Mouse (Mus musculus) embryonic facial prominence, embryonic 11.5 days (tissue): ENCODE results near the gene Plpp7. TPM values are rescaled to one million over a fixed set of nuclear protein-coding genes. Genes with fewer than 3 reads are reported as not detected.

Source experiments
- ATAC-seq: fragments of 200-750 bp; cut with Nextera tagmentation; replicated peaks from 2 replicates; pipeline ENCODE4 v1.8.0; 2017; ENCODE audit warnings: low read depth; ENCODE audit not compliant: insufficient number of reproducible peaks, low FRiP score, low TSS enrichment
- DNase-seq: peaks from one replicate; pipeline ENCODE4 v3.0.0-alpha.2; 2015; ENCODE audit warnings: low spot score
- H3K27ac ChIP-seq: fragments of 300-500 bp; sonication (generic); replicated peaks from 2 replicates; pipeline ENCODE4 v1.5.1; 2014; ENCODE audit warnings: mild to moderate bottlenecking, low read depth, low read length, control low read depth
- H3K27me3 ChIP-seq: fragments of 300-500 bp; sonication (generic); 2 replicates; pipeline ENCODE4 v1.6.1; 2014; ENCODE audit warnings: mild to moderate bottlenecking, low read length, moderate library complexity, mixed read lengths; ENCODE audit not compliant: control insufficient read depth, insufficient read depth
- H3K36me3 ChIP-seq: fragments of 300-500 bp; sonication (generic); replicated peaks from 2 replicates; pipeline ENCODE4 v1.6.1; 2014; ENCODE audit warnings: low read depth, mild to moderate bottlenecking, low read length, moderate library complexity, mixed read lengths; ENCODE audit not compliant: control insufficient read depth, insufficient read depth
- H3K4me1 ChIP-seq: fragments of 300-500 bp; sonication (generic); 2 replicates; pipeline ENCODE4 v1.6.1; 2014; ENCODE audit warnings: low read length, mixed read lengths; ENCODE audit not compliant: control insufficient read depth, insufficient read depth
- H3K4me2 ChIP-seq: fragments of 300-500 bp; sonication (generic); 2 replicates; pipeline ENCODE4 v1.6.1; 2014; ENCODE audit warnings: low read depth, mild to moderate bottlenecking, control low read depth, low read length, moderate library complexity
- H3K4me3 ChIP-seq: fragments of 300-500 bp; sonication (generic); 2 replicates; pipeline ENCODE4 v1.5.1; 2014; ENCODE audit warnings: low read depth, low read length, control low read depth
- H3K9ac ChIP-seq: fragments of 300-500 bp; sonication (generic); replicated peaks from 2 replicates; pipeline ENCODE4 v1.6.1; 2014; ENCODE audit warnings: mild to moderate bottlenecking, control low read depth, low read length
- H3K9me3 ChIP-seq: fragments of 300-500 bp; sonication (generic); replicated peaks from 2 replicates; pipeline ENCODE4 v1.6.1; 2016; ENCODE audit warnings: mild to moderate bottlenecking, low read length, inconsistent platforms, mixed read lengths; ENCODE audit not compliant: control insufficient read depth
- WGBS: fragments of 180-500 bp; shearing (Covaris S2); extraction: QIAGEN DNeasy Blood & Tissue Kit; methylation state at CpG from one replicate; pipeline ENCODE4 v1.1.7; 2014; 5-methylcytosine and 5-hydroxymethylcytosine counted together
- polyA plus RNA-seq: library from polyadenylated mRNA; unstranded; fragments of >200 nt; fragmentation: Nextera tagmentation; extraction: Ambion mirVana; gene quantifications from 2 replicates; pipeline ENCODE4 v1.2.1, GENCODE M21; 2014

Plpp7 gene
- 3.5 TPM in 2 replicates for polyA plus RNA-seq

DNA sequence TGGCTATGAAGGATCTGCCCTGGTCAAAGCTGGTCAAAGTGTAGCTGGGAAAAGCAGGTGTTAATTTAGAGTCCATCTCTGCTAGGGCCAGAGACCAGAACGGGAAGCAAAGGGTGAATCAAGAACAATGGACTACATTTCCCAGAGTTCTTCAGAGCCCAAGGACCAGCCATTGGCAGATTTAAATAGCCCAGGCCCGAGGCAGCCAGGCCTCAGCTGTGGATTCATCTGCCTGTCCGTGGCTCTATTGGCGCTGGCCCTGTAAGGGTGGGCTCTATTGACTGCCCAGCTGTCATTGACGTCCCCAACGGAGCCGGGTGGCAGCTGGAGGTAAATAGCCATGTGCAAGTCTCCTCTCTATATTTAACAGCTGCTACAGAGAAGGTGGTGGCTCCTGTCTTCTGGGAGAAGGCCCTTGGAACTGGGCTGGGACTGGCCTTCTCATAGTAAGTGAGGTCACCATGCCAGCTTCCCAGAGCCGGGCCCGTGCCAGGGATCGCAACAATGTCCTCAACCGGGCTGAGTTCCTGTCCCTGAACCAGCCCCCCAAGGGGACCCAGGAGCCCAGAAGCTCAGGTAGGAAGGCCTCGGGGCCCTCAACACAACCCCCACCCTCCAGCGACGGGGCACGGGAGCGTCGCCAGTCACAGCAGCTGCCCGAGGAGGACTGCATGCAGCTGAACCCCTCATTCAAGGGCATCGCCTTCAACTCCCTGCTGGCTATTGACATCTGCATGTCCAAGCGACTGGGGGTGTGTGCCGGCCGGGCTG lies at the start of gene Plpp7:
Gene Plpp7 (plus strand): TSS at position 178 of the 771 bp plus-strand sequence.
- no peaks in the 10 kb centered on the region for H3K27me3 ChIP-seq
- H3K9me3 ChIP-seq = no peaks in the 10 kb centered on the region
- peak within 1 kb of the TSS; percentile 1; the same call in 1 of the 2 replicates for H3K4me3 ChIP-seq
- H3K27ac ChIP-seq = no peak within 1 kb of the TSS
- peak within 1 kb of the TSS; percentile 53 for H3K9ac ChIP-seq
- ATAC-seq (peak; percentile 90), DNase-seq (peak; percentile 71)
- WGBS = 57% methylated on average over 22 of the region's 22 CpGs
- peak within 1 kb of the TSS; percentile 35 for H3K4me2 ChIP-seq
- no peaks in the 10 kb centered on the region for H3K4me1 ChIP-seq
- no peaks in the 10 kb centered on the region for H3K36me3 ChIP-seq

DNA sequence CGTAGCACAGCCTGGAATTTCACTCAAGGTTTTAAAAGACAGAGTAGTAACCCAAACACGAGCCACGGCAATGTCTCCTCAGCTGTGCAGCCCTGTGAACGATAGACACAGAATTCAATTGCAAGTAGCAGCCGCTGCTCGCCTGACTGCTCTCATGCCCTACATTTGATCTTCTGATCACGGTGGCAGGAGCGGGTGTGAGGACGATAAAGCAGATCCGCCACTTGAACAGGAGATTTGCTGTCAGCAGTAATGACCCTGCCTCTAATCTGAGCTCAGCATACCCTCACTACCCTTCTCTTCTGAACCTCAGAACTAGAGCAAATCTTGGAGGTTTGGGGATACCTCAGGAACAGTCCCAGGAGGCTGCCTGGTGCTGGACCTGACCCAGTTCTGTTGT lies 49.3 kb upstream of the Plpp7 start:
- Histone ChIP-seq H3K4me1 (no peaks in the 10 kb centered on the region), H3K4me2 (no peak overlapping the region), H3K9me3 (no peaks in the 10 kb centered on the region), H3K9ac (no peak overlapping the region), H3K27ac (no peak overlapping the region), H3K4me3 (no peak overlapping the region), H3K36me3 (peaks cover 5% of the 10 kb centered on the region), H3K27me3 (no peaks in the 10 kb centered on the region)
- 90% methylated on average over 10 of the region's 10 CpGs for WGBS
- ATAC-seq = no peak
- no peak for DNase-seq

GRCm38 (mm10) chr2:32047323-32047722 lies 48.0 kb upstream of the Plpp7 start:
- Histone ChIP-seq H3K4me2 (no peak overlapping the region), H3K4me3 (no peak overlapping the region), H3K36me3 (peaks cover 9% of the 10 kb centered on the region), H3K4me1 (no peaks in the 10 kb centered on the region), H3K9ac (no peak overlapping the region), H3K27ac (no peak overlapping the region), H3K9me3 (no peaks in the 10 kb centered on the region), H3K27me3 (no peaks in the 10 kb centered on the region)
- 93% methylated on average over 10 of the region's 10 CpGs for WGBS
- DNase-seq (no peak), ATAC-seq (no peak)

DNA sequence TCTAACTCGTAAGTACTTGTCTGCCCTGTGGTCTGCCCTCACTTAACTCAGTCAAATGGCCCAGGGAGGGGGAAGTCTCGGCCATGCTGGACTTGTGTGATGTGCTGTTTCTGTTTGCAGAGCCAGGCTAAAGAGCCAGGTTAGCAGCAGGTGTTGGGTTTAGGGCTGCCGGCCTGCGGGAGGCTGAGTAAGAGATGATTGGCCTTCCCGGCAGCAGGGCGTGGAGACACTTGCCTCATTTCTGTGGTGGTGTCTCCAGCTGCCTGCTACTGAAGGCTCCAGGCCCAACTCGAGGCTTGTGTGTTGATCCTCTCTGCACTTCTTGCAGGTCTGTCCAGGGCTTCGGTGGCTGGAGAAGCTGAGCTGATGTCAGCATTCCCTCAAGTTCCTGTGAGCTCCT lies 43.5 kb upstream of the Plpp7 start:
- no peaks in the 10 kb centered on the region for H3K4me1 ChIP-seq
- H3K9ac ChIP-seq = no peak overlapping the region
- H3K4me2 ChIP-seq = no peak overlapping the region
- H3K4me3 ChIP-seq = no peak overlapping the region
- H3K9me3 ChIP-seq = no peaks in the 10 kb centered on the region
- H3K27me3 ChIP-seq = no peaks in the 10 kb centered on the region
- H3K27ac ChIP-seq = no peak overlapping the region
- no peak for DNase-seq
- 92% methylated on average over 8 of the region's 8 CpGs for WGBS
- ATAC-seq = no peak
- peaks cover 9% of the 10 kb centered on the region for H3K36me3 ChIP-seq

GRCm38 (mm10) chr2:32052418-32052817 lies 42.9 kb upstream of the Plpp7 start:
- Histone ChIP-seq H3K9ac (no peak overlapping the region), H3K4me2 (no peak overlapping the region), H3K27ac (no peak overlapping the region), H3K27me3 (no peaks in the 10 kb centered on the region), H3K4me1 (no peaks in the 10 kb centered on the region), H3K4me3 (no peak overlapping the region), H3K9me3 (no peaks in the 10 kb centered on the region), H3K36me3 (peaks cover 9% of the 10 kb centered on the region)
- DNase-seq = no peak
- ATAC-seq = no peak
- WGBS = 92% methylated on average over 7 of the region's 7 CpGs

- no peak overlapping the region for H3K4me2 ChIP-seq
- no peak overlapping the region for H3K4me3 ChIP-seq
- no peak overlapping the region for H3K27ac ChIP-seq
- peak; percentile 14 for DNase-seq
- H3K9me3 ChIP-seq = no peaks in the 10 kb centered on the region
- no peaks in the 10 kb centered on the region for H3K27me3 ChIP-seq
- peaks cover 7% of the 10 kb centered on the region for H3K36me3 ChIP-seq
- H3K4me1 ChIP-seq = no peaks in the 10 kb centered on the region
- ATAC-seq = no peak
- no peak overlapping the region for H3K9ac ChIP-seq
- 51% methylated on average over 7 of the region's 7 CpGs for WGBS
These were observed 39.9 kb upstream of the Plpp7 start for GRCm38 (mm10) chr2:32055357-32055965.

- H3K4me3 ChIP-seq = no peak overlapping the region
- no peaks in the 10 kb centered on the region for H3K9me3 ChIP-seq
- no peak overlapping the region for H3K4me2 ChIP-seq
- DNase-seq (no peak), ATAC-seq (no peak)
- no peaks in the 10 kb centered on the region for H3K27me3 ChIP-seq
- no peak overlapping the region for H3K27ac ChIP-seq
- 87% methylated on average over 10 of the region's 10 CpGs for WGBS
- H3K36me3 ChIP-seq = peaks cover 7% of the 10 kb centered on the region
- H3K9ac ChIP-seq = no peak overlapping the region
- H3K4me1 ChIP-seq = no peaks in the 10 kb centered on the region
These were observed 38.8 kb upstream of the Plpp7 start for GRCm38 (mm10) chr2:32056524-32056923.

GRCm38 (mm10) chr2:32057360-32057759 lies 38.0 kb upstream of the Plpp7 start:
- Histone ChIP-seq H3K27me3 (no peaks in the 10 kb centered on the region), H3K9me3 (no peaks in the 10 kb centered on the region), H3K4me3 (no peak overlapping the region), H3K27ac (no peak overlapping the region), H3K9ac (no peak overlapping the region), H3K4me1 (no peaks in the 10 kb centered on the region), H3K4me2 (no peak overlapping the region), H3K36me3 (peaks cover 3% of the 10 kb centered on the region; the same call in 1 of the 2 replicates)
- DNase-seq (no peak), ATAC-seq (no peak)
- 91% methylated on average over 2 of the region's 2 CpGs for WGBS
